Mouse (Mus musculus) limb, embryonic 14.5 days (tissue): ENCODE data around the gene Ndrg4. TPM values are rescaled to one million over a fixed set of nuclear protein-coding genes. Genes with fewer than 3 reads are reported as not detected.

Experiments used
- ATAC-seq: fragments of 200-750 bp; cut with Nextera tagmentation; 2 replicates; pipeline ENCODE4 v1.8.0; 2017; ENCODE audit warnings: low read depth, moderate number of reproducible peaks, moderate TSS enrichment; ENCODE audit not compliant: low FRiP score
- DNase-seq: peaks from one replicate; pipeline ENCODE4 v3.0.0-alpha.2; 2015; ENCODE audit warnings: low spot score
- H3K27ac ChIP-seq: fragments of 300-500 bp; sonication (generic); replicated peaks from 2 replicates; pipeline ENCODE4 v1.5.1; 2014; ENCODE audit warnings: low read depth, mild to moderate bottlenecking, low read length, moderate library complexity, mixed read lengths
- H3K27me3 ChIP-seq: fragments of 300-500 bp; sonication (generic); 2 replicates; pipeline ENCODE4 v1.6.1; 2014; ENCODE audit warnings: low read length, mixed read lengths; ENCODE audit not compliant: control insufficient read depth, insufficient read depth
- H3K36me3 ChIP-seq: fragments of 300-500 bp; sonication (generic); 2 replicates; pipeline ENCODE4 v1.6.1; 2014; ENCODE audit warnings: mild to moderate bottlenecking, low read length, moderate library complexity, mixed read lengths; ENCODE audit not compliant: control insufficient read depth, insufficient read depth
- H3K4me1 ChIP-seq: fragments of 300-500 bp; sonication (generic); 2 replicates; pipeline ENCODE4 v1.6.1; 2014; ENCODE audit warnings: antibody characterized with exemption, low read length, mixed read lengths; ENCODE audit not compliant: control insufficient read depth, insufficient read depth
- H3K4me2 ChIP-seq: fragments of 300-500 bp; sonication (generic); replicated peaks from 2 replicates; pipeline ENCODE4 v1.6.1; 2014; ENCODE audit warnings: low read depth, mild to moderate bottlenecking, low read length, moderate library complexity; ENCODE audit not compliant: severe bottlenecking
- H3K4me3 ChIP-seq: fragments of 300-500 bp; sonication (generic); replicated peaks from 2 replicates; pipeline ENCODE4 v1.5.1; 2014; ENCODE audit warnings: low read length
- H3K9ac ChIP-seq: fragments of 300-500 bp; sonication (generic); 2 replicates; pipeline ENCODE4 v1.6.1; 2014; ENCODE audit warnings: mild to moderate bottlenecking, low read depth, low read length, moderate library complexity; ENCODE audit not compliant: severe bottlenecking
- H3K9me3 ChIP-seq: fragments of 300-500 bp; sonication (generic); 2 replicates; pipeline ENCODE4 v1.6.1; 2016; ENCODE audit warnings: low read length; ENCODE audit not compliant: control insufficient read depth
- POLR2A ChIP-seq: fragments of 200-500 bp; IDR thresholded peaks from 2 replicates; pipeline ENCODE4 v1.8.0; 2012; ENCODE audit warnings: inconsistent platforms, mild to moderate bottlenecking, moderate library complexity, borderline replicate concordance; ENCODE audit not compliant: insufficient read depth, insufficient read length; ENCODE audit errors: extremely low read depth
- WGBS: fragments of 180-500 bp; shearing (Covaris S2); extraction: QIAGEN DNeasy Blood & Tissue Kit; methylation state at CpG from one replicate; pipeline ENCODE4 v1.1.7; 2014; 5-methylcytosine and 5-hydroxymethylcytosine counted together
- polyA plus RNA-seq, 2 experiments: library from polyadenylated mRNA; depleted of rRNA in 1 of 2; stranded (reverse) in 1 of 2; unstranded in 1 of 2; fragments of >200 nt; fragmentation: Nextera tagmentation in 1 of 2; extraction: Ambion mirVana in 1 of 2; gene quantifications; 2 replicates each; pipeline versions ENCODE4 v1.2.1 to v1.2.3; 2012 to 2014

The Ndrg4 gene
- polyA plus RNA-seq, 2 experiments: 22.3 to 35.3 TPM

- peaks cover 6% of the 10 kb centered on the region; the same call in 1 of the 2 replicates for H3K4me1 ChIP-seq
- H3K9ac ChIP-seq: peak overlapping the region; percentile 80
- no peaks in the 10 kb centered on the region for H3K27me3 ChIP-seq
- peaks cover 46% of the 10 kb centered on the region for H3K36me3 ChIP-seq
- H3K27ac ChIP-seq: no peak overlapping the region
- ATAC-seq (no peak), DNase-seq (no peak)
- peak overlapping the region; percentile 77 for H3K4me3 ChIP-seq
- TF ChIP-seq POLR2A: no peak
- WGBS: 17% methylated on average over 21 of the region's 21 CpGs
- no peaks in the 10 kb centered on the region for H3K9me3 ChIP-seq
- H3K4me2 ChIP-seq: peak overlapping the region; percentile 87
Measured at GRCm38 (mm10) chr8:95716546-95717335, 40.0 kb downstream of the Ndrg4 start.

- Histone ChIP-seq H3K4me3 (no peak overlapping the region), H3K27me3 (no peaks in the 10 kb centered on the region), H3K9ac (no peak overlapping the region), H3K4me1 (no peaks in the 10 kb centered on the region), H3K36me3 (peaks cover 93% of the 10 kb centered on the region), H3K4me2 (no peak overlapping the region), H3K27ac (no peak overlapping the region), H3K9me3 (no peaks in the 10 kb centered on the region)
- DNase-seq (no peak), ATAC-seq (no peak)
- WGBS: 87% methylated on average over 4 of the region's 4 CpGs
- no peak for TF ChIP-seq POLR2A
Measured at GRCm38 (mm10) chr8:95727625-95728024, 50.8 kb downstream of the Ndrg4 start.

GRCm38 (mm10) chr8:95738596-95738995, 61.8 kb downstream of the Ndrg4 start:
- no peaks in the 10 kb centered on the region for H3K4me1 ChIP-seq
- no peak overlapping the region for H3K9ac ChIP-seq
- H3K27me3 ChIP-seq: no peaks in the 10 kb centered on the region
- DNase-seq: no peak
- H3K27ac ChIP-seq: no peak overlapping the region
- H3K4me2 ChIP-seq: no peak overlapping the region
- no peak for ATAC-seq
- peaks cover 93% of the 10 kb centered on the region for H3K36me3 ChIP-seq
- 74% methylated on average over 7 of the region's 7 CpGs for WGBS
- H3K4me3 ChIP-seq: no peak overlapping the region
- no peaks in the 10 kb centered on the region for H3K9me3 ChIP-seq
- no peak for TF ChIP-seq POLR2A

GRCm38 (mm10) chr8:95741732-95742131, 65.0 kb downstream of the Ndrg4 start:
- no peaks in the 10 kb centered on the region for H3K27me3 ChIP-seq
- H3K4me3 ChIP-seq: no peak overlapping the region
- no peaks in the 10 kb centered on the region for H3K4me1 ChIP-seq
- H3K9me3 ChIP-seq: no peaks in the 10 kb centered on the region
- no peak overlapping the region for H3K27ac ChIP-seq
- H3K4me2 ChIP-seq: no peak overlapping the region
- no peak for TF ChIP-seq POLR2A
- DNase-seq (no peak), ATAC-seq (no peak)
- H3K9ac ChIP-seq: no peak overlapping the region
- peaks cover 95% of the 10 kb centered on the region for H3K36me3 ChIP-seq
- 94% methylated on average over 7 of the region's 7 CpGs for WGBS

- no peak overlapping the region for H3K9ac ChIP-seq
- DNase-seq (no peak), ATAC-seq (no peak)
- no peak overlapping the region for H3K4me2 ChIP-seq
- H3K9me3 ChIP-seq: no peaks in the 10 kb centered on the region
- peaks cover 86% of the 10 kb centered on the region for H3K36me3 ChIP-seq
- no peaks in the 10 kb centered on the region for H3K4me1 ChIP-seq
- no peak overlapping the region for H3K4me3 ChIP-seq
- H3K27ac ChIP-seq: no peak overlapping the region
- WGBS: 92% methylated on average over 4 of the region's 4 CpGs
- no peaks in the 10 kb centered on the region for H3K27me3 ChIP-seq
- no peak for TF ChIP-seq POLR2A
Measured at GRCm38 (mm10) chr8:95748028-95748427, 71.2 kb downstream of the Ndrg4 start.
